ENCODE assay signal across 10 mouse cellular contexts in the genomic region with DNA sequence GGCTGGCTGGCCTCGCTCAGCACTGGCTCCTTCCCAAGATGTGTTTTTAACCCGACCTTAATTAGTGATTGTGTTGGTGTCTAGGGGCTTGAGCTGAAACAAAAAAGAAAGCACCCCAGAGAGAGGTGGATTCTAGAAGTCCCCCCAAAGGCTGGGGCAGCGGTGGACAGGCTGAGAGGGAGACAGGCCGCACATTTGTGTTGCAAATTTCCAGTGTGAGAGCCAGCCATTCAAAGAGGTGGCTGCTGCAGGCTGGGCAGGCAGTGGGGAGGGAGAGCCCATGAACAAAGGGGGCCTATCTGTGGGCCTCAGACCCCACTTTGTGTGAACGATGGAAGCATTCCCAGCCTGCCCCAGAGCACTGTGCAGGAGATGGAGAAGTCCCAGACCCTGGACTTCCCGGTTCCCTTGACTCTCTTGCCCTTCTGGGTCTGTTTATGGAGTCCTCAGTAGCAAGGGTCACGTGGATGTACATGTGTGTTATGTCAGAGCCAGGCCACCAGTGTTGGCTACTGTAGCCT. TPM values are rescaled to one million over a fixed set of nuclear protein-coding genes. Genes with fewer than 3 reads are reported as not detected.
A peak's percentile ranks its signal among the peaks of the same experiment; 100 is the strongest.
DNase-seq lines count a peak whose midpoint lies in the region; ATAC-seq and TF ChIP-seq lines count a peak whose summit lies in the region.
"Had no signal": no experiment of that assay in that cellular context is flagged by ENCODE, and none has a peak within 500 bp of the region (broad histone marks: within the 10 kb centered on the region; RNA-seq: fewer than 3 reads in every experiment).

No protein-coding gene starts in this region.

- H3K4me2 ChIP-seq in forebrain, embryonic 12.5 days, result no peak overlapping the region
- no peak overlapping the region for H3K4me2 ChIP-seq in hindbrain, embryonic 15.5 days
- H3K4me2 ChIP-seq: liver, embryonic 13.5 days had no signal

- H3K27me3 ChIP-seq in forebrain, embryonic 12.5 days, result no peaks in the 10 kb centered on the region
- no peaks in the 10 kb centered on the region for H3K27me3 ChIP-seq in hindbrain, embryonic 15.5 days

- TF ChIP-seq POLR2A in olfactory bulb, adult 2 months (IDR thresholded peaks at IDR 0.05; ENCODE audit: insufficient read depth, low read depth, low read length), result no peak

- TF ChIP-seq CTCF in olfactory bulb, adult 2 months (IDR thresholded peaks at IDR 0.05; ENCODE audit: insufficient read depth, low read depth, low read length), result no peak

- intact Hi-C loops in left cerebral cortex, postnatal 10 days (cut with DNase I), result loop anchor here (5.0 kb wide), 1 partner anchor 232 kb away; the partner anchor contains the start of gene Blcap
- intact Hi-C loops in gastrocnemius, postnatal 14 days (cut with DNase I; ENCODE audit: low total_unique reads), result loop anchor here (5.0 kb wide), 1 partner anchor 232 kb away; the partner anchor contains the start of gene Blcap

- WGBS in forebrain, embryonic 12.5 days, result 5% methylated on average over 7 of the region's 7 CpGs
- 14% methylated on average over 7 of the region's 7 CpGs for WGBS in hindbrain, embryonic 15.5 days
- 37% methylated on average over 7 of the region's 7 CpGs for WGBS in olfactory bulb, adult 2 months

- no peaks in the 10 kb centered on the region for H3K9me3 ChIP-seq in forebrain, embryonic 12.5 days
- no peaks in the 10 kb centered on the region for H3K9me3 ChIP-seq in hindbrain, embryonic 15.5 days
- H3K9me3 ChIP-seq: liver, embryonic 13.5 days had no signal

- peaks cover 58% of the 10 kb centered on the region for H3K4me1 ChIP-seq in forebrain, embryonic 12.5 days
- peaks cover 40% of the 10 kb centered on the region for H3K4me1 ChIP-seq in hindbrain, embryonic 15.5 days (replicated peaks)
- H3K4me1 ChIP-seq in olfactory bulb, adult 2 months (ENCODE audit: control insufficient read depth, insufficient read depth, low read length), result peaks cover 20% of the 10 kb centered on the region
- H3K4me1 ChIP-seq: liver, embryonic 13.5 days had no signal

- H3K27ac ChIP-seq in forebrain, embryonic 12.5 days, result peak overlapping the region; percentile 98
- H3K27ac ChIP-seq in hindbrain, embryonic 15.5 days (replicated peaks), result peak overlapping the region; percentile 88
- H3K27ac ChIP-seq in olfactory bulb, adult 2 months (ENCODE audit: insufficient read depth, low read depth, low read length), result peak overlapping the region; percentile 19; the same call in 1 of the 2 replicates
- H3K27ac ChIP-seq: liver, embryonic 13.5 days had no signal

- no peaks in the 10 kb centered on the region for H3K36me3 ChIP-seq in forebrain, embryonic 12.5 days (replicated peaks)
- H3K36me3 ChIP-seq in hindbrain, embryonic 15.5 days, result no peaks in the 10 kb centered on the region
- H3K36me3 ChIP-seq: liver, embryonic 13.5 days had no signal

- H3K9ac ChIP-seq in forebrain, embryonic 12.5 days, result peak overlapping the region; percentile 42; the same call in 1 of the 2 replicates
- H3K9ac ChIP-seq in hindbrain, embryonic 15.5 days, result no peak overlapping the region
- H3K9ac ChIP-seq: liver, embryonic 13.5 days had no signal

- no peak overlapping the region for H3K4me3 ChIP-seq in forebrain, embryonic 12.5 days (replicated peaks)
- H3K4me3 ChIP-seq in hindbrain, embryonic 15.5 days, result no peak overlapping the region
- no peak overlapping the region for H3K4me3 ChIP-seq in olfactory bulb, adult 2 months (ENCODE audit: insufficient read depth, low read depth, low read length)
- H3K4me3 ChIP-seq: liver, embryonic 13.5 days had no signal

- peak; percentile 82 for ATAC-seq in forebrain, embryonic 12.5 days (ENCODE audit: low FRiP score)
- peak; percentile 83 for ATAC-seq in hindbrain, embryonic 15.5 days (ENCODE audit: low FRiP score, low read depth)

- peak; percentile 50 for DNase-seq in cerebellum, adult 9-11 months
- no peak for DNase-seq in cerebellum, adult 8-10 months
- peak; percentile 60 to 63 for DNase-seq in left cerebral cortex, postnatal 10 days (ENCODE audit: extremely low spot score in 1 of 2, low spot score in 2 of 2)
- no peak for DNase-seq in gastrocnemius, postnatal 14 days
- DNase-seq in thymus, postnatal 14 days, result no peak
- DNase-seq: liver, embryonic 13.5 days had no signal

RNA-seq across cellular contexts. Expression of gene Ghrh, which starts 7.0 kb away (rescaled TPM):
- 1.00 and 2.2 TPM in 2 replicates for polyA plus RNA-seq in forebrain, embryonic 12.5 days (2016; fragmentation: Nextera tagmentation; extraction: Ambion mirVana)
- 1.2 and 1.3 TPM in 2 replicates for polyA plus RNA-seq in hindbrain, embryonic 15.5 days (2015; fragmentation: Nextera tagmentation; extraction: Ambion mirVana)
- total RNA-seq in left cerebral cortex, postnatal 10 days (2021), result not detected
- not detected in 2 replicates for polyA plus RNA-seq in olfactory bulb, adult 2 months (2012; ENCODE audit: insufficient read depth, insufficient read length, low replicate concordance, missing spikeins)
- total RNA-seq in gastrocnemius, postnatal 14 days (2021), result not detected
- total RNA-seq: common myeloid progenitor, adult 5-6 weeks had no signal
- polyA plus RNA-seq: liver, embryonic 13.5 days had no signal

RNA-seq across cellular contexts. Expression of gene Manbal, which starts 27.1 kb away (rescaled TPM):
- 68.8 and 69.4 TPM in 2 replicates for polyA plus RNA-seq in forebrain, embryonic 12.5 days (2016; fragmentation: Nextera tagmentation; extraction: Ambion mirVana)
- 102 and 114 TPM in 2 replicates for polyA plus RNA-seq in hindbrain, embryonic 15.5 days (2015; fragmentation: Nextera tagmentation; extraction: Ambion mirVana)
- total RNA-seq in left cerebral cortex, postnatal 10 days (2021), result 10 to 100 TPM; 85.0 to 88.8 TPM
- polyA plus RNA-seq in olfactory bulb, adult 2 months (2012; ENCODE audit: insufficient read depth, insufficient read length, low replicate concordance, missing spikeins), result not detected in 2 replicates
- 10 to 100 TPM; 20.7 to 28.3 TPM for total RNA-seq in gastrocnemius, postnatal 14 days (2021)

Comparison
In these comparisons a context has a peak if more than half of its experiments do, and no peak if none do; other contexts are left out.
1. DNase-seq: peak in cerebellum, adult 9-11 months (single experiment) and left cerebral cortex, postnatal 10 days (2 of 2); none in cerebellum, adult 8-10 months (single experiment), gastrocnemius, postnatal 14 days (single experiment) and thymus, postnatal 14 days (single experiment).
2. H3K27ac ChIP-seq: peak in every context shown above with its lines; median percentile 98 in forebrain, embryonic 12.5 days; 88 in hindbrain, embryonic 15.5 days; 19 in olfactory bulb, adult 2 months.
3. RNA of gene Manbal, which starts 27.1 kb away (polyA plus RNA-seq): 102 to 114 TPM in hindbrain, embryonic 15.5 days and 68.8 to 69.4 TPM in forebrain, embryonic 12.5 days; not detected in olfactory bulb, adult 2 months; every median in the first group is over 10 times any median in the second.